Mouse (Mus musculus) megakaryocyte, adult 5-6 weeks (primary cell): ENCODE data around the gene Trp53rka. TPM values are rescaled to one million over a fixed set of nuclear protein-coding genes. Genes with fewer than 3 reads are reported as not detected.
"Not testable (repeated sequence)": the region's sequence is repeated elsewhere in the genome, so short reads cannot be mapped to it uniquely, and the experiment has no call there.

Experiments used
- ATAC-seq: 2 replicates; pipeline ENCODE4 v1.8.0; 2016; ENCODE audit warnings: mild to moderate bottlenecking, inconsistent platforms; ENCODE audit not compliant: poor library complexity, severe bottlenecking
- total RNA-seq, 2 experiments: library from RNA; stranded (forward) in 1 of 2; stranded (reverse) in 1 of 2; fragments of 153-499, 151-499 nt in 1 of 2; fragments of 221-1000, 200-1000 nt in 1 of 2; gene quantifications; 2 replicates each; pipeline versions ENCODE4 v1.2.3 to v1.2.4; 2015 to 2017

Trp53rka gene
- total RNA-seq (2015) (3.9 and 5.7 TPM in 2 replicates), total RNA-seq (2017) (4.0 and 5.1 TPM in 2 replicates)

GRCm38 (mm10) chr2:165492648-165493553, at the start of gene Trp53rka:
Gene Trp53rka, minus strand, starts transcription at chr2:165493324.
- ATAC-seq = peak; percentile 99

GRCm38 (mm10) chr2:165540975-165541374, 47.9 kb upstream of the Trp53rka start:
- no peak for ATAC-seq

GRCm38 (mm10) chr2:165533789-165534188, 40.7 kb upstream of the Trp53rka start:
- ATAC-seq = no peak

GRCm38 (mm10) chr2:165529106-165529505, 36.0 kb upstream of the Trp53rka start:
- peak; percentile 54 for ATAC-seq

- no peak for ATAC-seq
Measured at GRCm38 (mm10) chr2:165525609-165526008, 32.5 kb upstream of the Trp53rka start.

GRCm38 (mm10) chr2:165515178-165515728, 22.1 kb upstream of the Trp53rka start:
- ATAC-seq = no peak

GRCm38 (mm10) chr2:165512870-165513600, 19.9 kb upstream of the Trp53rka start:
- ATAC-seq = no peak

GRCm38 (mm10) chr2:165512426-165512825, 19.3 kb upstream of the Trp53rka start:
- no peak for ATAC-seq

GRCm38 (mm10) chr2:165511530-165511929, 18.4 kb upstream of the Trp53rka start:
- not testable (repeated sequence) for ATAC-seq

GRCm38 (mm10) chr2:165510914-165511458, 17.9 kb upstream of the Trp53rka start:
- ATAC-seq = not testable (repeated sequence)

GRCm38 (mm10) chr2:165510466-165510865, 17.3 kb upstream of the Trp53rka start:
- ATAC-seq = no peak

GRCm38 (mm10) chr2:165509686-165510085, 16.6 kb upstream of the Trp53rka start:
- ATAC-seq = no peak

- ATAC-seq = 0 out of 2 replicates have a peak, but pooled peaks have one; percentile 30
Measured at GRCm38 (mm10) chr2:165503259-165504203, 10.4 kb upstream of the Trp53rka start, which contains the start of gene Slc2a10. Gene Slc2a10, plus strand, starts transcription at chr2:165503787.

GRCm38 (mm10) chr2:165498816-165499215, 5.7 kb upstream of the Trp53rka start:
- no peak for ATAC-seq

GRCm38 (mm10) chr2:165497706-165498275, 4.7 kb upstream of the Trp53rka start:
- ATAC-seq = no peak

GRCm38 (mm10) chr2:165496251-165496650, 3.1 kb upstream of the Trp53rka start:
- ATAC-seq = no peak

- no peak for ATAC-seq
Measured at GRCm38 (mm10) chr2:165494495-165494894, 1.4 kb upstream of the Trp53rka start.

GRCm38 (mm10) chr2:165493587-165494210, 575 bp upstream of the Trp53rka start:
- no peak; the same call in 1 of the 2 replicates for ATAC-seq
